Mouse (Mus musculus) layer of hippocampus, adult 9-11 months (tissue): Measurements from ENCODE around the gene Slc9b1.

Source experiments
- DNase-seq: peaks from one replicate; pipeline ENCODE4 v3.0.0; 2022

The Slc9b1 gene

DNA sequence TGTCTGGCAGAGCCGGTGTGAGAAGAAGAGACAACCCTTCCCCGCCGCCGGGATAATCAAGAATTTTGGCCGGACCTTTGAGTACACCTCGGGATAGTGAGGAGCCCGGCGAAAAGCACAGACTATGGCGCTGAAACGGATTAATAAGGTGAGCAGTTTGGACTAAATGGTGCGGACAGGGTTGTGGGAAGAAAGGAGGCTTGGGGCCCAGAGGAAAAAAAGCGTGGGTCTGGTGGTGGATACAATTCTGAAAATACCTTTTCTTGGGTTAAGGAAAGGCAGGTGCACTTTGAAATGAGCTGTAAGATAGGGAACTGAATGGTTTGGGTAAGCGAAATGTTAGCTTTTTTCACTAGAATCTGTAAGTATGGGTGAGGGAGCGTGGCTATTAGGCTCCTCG is 91.8 kb downstream of the Slc9b1 start:
- no peak for DNase-seq

DNA sequence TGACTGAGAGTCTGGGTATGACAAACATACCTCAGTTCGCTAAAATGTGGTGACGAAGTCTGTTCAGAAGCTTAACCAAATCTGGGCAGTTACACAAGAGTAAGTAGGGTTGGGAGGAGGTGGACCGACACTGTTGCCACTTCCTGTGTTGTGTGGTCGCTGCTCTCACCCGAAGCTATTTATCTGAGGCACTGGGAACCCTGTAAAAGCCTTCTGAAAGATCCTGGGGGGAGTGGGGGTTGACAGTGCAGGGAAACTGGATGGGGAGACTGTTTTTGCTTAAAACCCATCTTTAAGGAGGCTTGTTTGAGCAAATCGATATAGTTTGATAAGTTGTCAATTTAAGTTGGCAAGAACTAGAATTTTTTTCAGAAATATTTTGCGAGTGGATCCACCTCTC is 92.4 kb downstream of the Slc9b1 start:
- DNase-seq = peak; percentile 33

DNA sequence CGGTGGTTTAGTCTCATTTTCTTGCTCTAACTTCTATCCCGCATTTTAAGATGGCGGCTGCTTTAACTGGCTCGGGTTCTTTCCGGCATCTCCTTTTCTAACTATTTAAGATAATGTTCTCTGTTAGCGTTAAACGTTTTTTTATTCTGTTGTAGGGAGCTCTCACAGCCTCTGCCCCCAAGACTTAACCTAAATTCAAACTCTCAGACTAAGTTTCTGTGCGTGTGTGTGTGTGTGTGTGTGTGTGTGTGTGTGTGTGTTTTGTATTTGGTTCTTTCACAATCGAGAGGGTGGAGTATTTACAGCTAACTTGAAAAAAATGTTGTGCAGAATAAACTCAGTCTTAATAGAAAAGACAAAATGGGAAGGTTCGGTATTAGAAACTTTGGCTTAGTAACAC is 92.8 kb downstream of the Slc9b1 start:
- DNase-seq = no peak

DNA sequence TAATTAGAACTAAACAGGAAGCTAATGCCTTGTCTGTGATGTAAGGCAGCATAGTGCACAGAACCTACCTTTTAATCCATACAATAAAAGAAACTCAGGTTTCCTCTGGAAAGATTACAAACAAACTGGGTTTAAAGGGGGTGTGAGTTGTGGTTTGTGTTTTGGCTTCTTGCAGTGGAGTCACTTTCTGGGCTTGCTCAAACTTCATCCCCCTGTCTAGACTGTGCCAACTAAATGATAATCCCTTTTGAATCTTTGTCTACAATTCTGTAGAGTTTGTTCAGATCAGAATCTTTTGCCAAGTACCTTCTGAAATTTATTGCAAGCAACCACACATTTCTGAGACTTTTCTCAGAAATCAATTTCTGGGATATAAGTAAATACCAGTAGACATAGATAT is 97.1 kb downstream of the Slc9b1 start:
- no peak for DNase-seq
